Mouse (Mus musculus) liver, embryonic 14.5 days (tissue): ENCODE measurements around the gene Ptch1. TPM values are rescaled to one million over a fixed set of nuclear protein-coding genes. Genes with fewer than 3 reads are reported as not detected.

Source experiments
- ATAC-seq: fragments of 200-750 bp; cut with Nextera tagmentation; 2 replicates; pipeline ENCODE4 v1.8.0; 2017; ENCODE audit warnings: moderate number of reproducible peaks, mild to moderate bottlenecking, moderate library complexity; ENCODE audit not compliant: insufficient read depth
- DNase-seq, 3 experiments: peaks; one replicate each; pipeline ENCODE4 v3.0.0-alpha.2; 2012 to 2013; ENCODE audit warnings: low read depth in 3 of 3, low spot score in 3 of 3
- H3K27ac ChIP-seq: fragments of 300-500 bp; sonication (generic); 2 replicates; pipeline ENCODE4 v1.5.1; 2014; ENCODE audit warnings: moderate library complexity, mild to moderate bottlenecking, control low read depth, inconsistent platforms
- H3K27me3 ChIP-seq: fragments of 300-500 bp; sonication (generic); 2 replicates; pipeline ENCODE4 v1.6.1; 2014; ENCODE audit warnings: mild to moderate bottlenecking, low read length, moderate library complexity; ENCODE audit not compliant: control insufficient read depth, insufficient read depth
- H3K36me3 ChIP-seq: fragments of 300-500 bp; sonication (generic); replicated peaks from 2 replicates; pipeline ENCODE4 v1.6.1; 2014; ENCODE audit warnings: low read depth; ENCODE audit not compliant: control insufficient read depth, insufficient read depth
- H3K4me1 ChIP-seq, 2 experiments: fragments of 200-500 bp in 1 of 2; fragments of 300-500 bp in 1 of 2; sonication (generic) in 1 of 2; replicated peaks; 2 replicates each; pipeline ENCODE4 v1.6.1; 2012 to 2014; ENCODE audit warnings: antibody characterized with exemption in 1 of 2, inconsistent platforms in 1 of 2, low read length in 1 of 2; ENCODE audit not compliant: control insufficient read depth in 2 of 2, insufficient read depth in 2 of 2
- H3K4me2 ChIP-seq: fragments of 300-500 bp; sonication (generic); 2 replicates; pipeline ENCODE4 v1.6.1; 2014; ENCODE audit warnings: low read depth, mild to moderate bottlenecking, control low read depth, moderate library complexity
- H3K4me3 ChIP-seq, 2 experiments: fragments of 200-500 bp in 1 of 2; fragments of 300-500 bp in 1 of 2; sonication (generic) in 1 of 2; 2 replicates each; pipeline ENCODE4 v1.5.1; 2012 to 2014; ENCODE audit warnings: low read depth in 2 of 2, low read length in 2 of 2, mild to moderate bottlenecking in 2 of 2, control low read depth in 1 of 2, inconsistent platforms in 1 of 2, moderate library complexity in 1 of 2; ENCODE audit not compliant: insufficient read depth in 1 of 2
- H3K9ac ChIP-seq: fragments of 300-500 bp; sonication (generic); replicated peaks from 2 replicates; pipeline ENCODE4 v1.6.1; 2014; ENCODE audit warnings: mild to moderate bottlenecking, control low read depth, moderate library complexity
- H3K9me3 ChIP-seq: fragments of 300-500 bp; sonication (generic); 2 replicates; pipeline ENCODE4 v1.6.1; 2016; ENCODE audit warnings: low read length, mixed read lengths; ENCODE audit not compliant: control insufficient read depth
- CTCF ChIP-seq: IDR thresholded peaks from 2 replicates; pipeline ENCODE4 v1.5.1; 2016; ENCODE audit warnings: antibody characterized with exemption, low read depth, control low read depth
- EP300 ChIP-seq: IDR thresholded peaks from 2 replicates; pipeline ENCODE4 v1.6.1; 2016; ENCODE audit warnings: antibody characterized with exemption, low read depth
- WGBS: fragments of 180-500 bp; shearing (Covaris S2); extraction: QIAGEN DNeasy Blood & Tissue Kit; methylation state at CpG from one replicate; pipeline ENCODE4 v1.1.7; 2014; ENCODE audit not compliant: insufficient replicate concordance; 5-methylcytosine and 5-hydroxymethylcytosine counted together
- polyA plus RNA-seq, 2 experiments: library from polyadenylated mRNA; depleted of rRNA in 1 of 2; stranded (reverse) in 1 of 2; unstranded in 1 of 2; fragments of >200 nt; fragmentation: Nextera tagmentation in 1 of 2; extraction: Ambion mirVana in 1 of 2; gene quantifications; 2 replicates each; pipeline versions ENCODE4 v1.2.1 to v1.2.3; 2012 to 2014

Gene Ptch1
- polyA plus RNA-seq, 2 experiments: 4.2 to 4.3 TPM

DNA sequence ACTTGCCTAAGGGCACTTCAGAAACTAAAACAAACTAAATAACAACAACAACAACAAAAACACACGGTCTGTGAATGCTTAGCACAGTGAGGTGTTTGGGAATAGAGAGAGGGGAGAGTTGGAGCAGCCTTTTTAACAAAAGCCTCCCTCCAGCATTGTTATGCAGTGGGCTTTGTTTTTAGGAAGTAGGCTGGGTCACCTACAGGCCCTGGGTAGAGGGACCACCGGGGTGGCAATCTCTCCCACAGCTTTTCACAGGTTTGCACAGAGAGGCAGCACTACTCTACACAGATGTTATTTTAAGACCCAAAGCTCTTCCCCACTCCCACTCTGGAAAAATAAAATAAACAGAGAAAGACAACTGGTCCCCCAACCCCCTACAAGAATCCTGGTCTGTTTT is 44.5 kb downstream of the Ptch1 start:
- H3K27ac ChIP-seq: no peak overlapping the region
- no peak overlapping the region for H3K4me2 ChIP-seq
- H3K4me3 ChIP-seq: no peak overlapping the region
- H3K9ac ChIP-seq: no peak overlapping the region
- no peaks in the 10 kb centered on the region for H3K9me3 ChIP-seq
- ATAC-seq (no peak), DNase-seq (no peak)
- no peaks in the 10 kb centered on the region for H3K27me3 ChIP-seq
- H3K4me1 ChIP-seq: peaks cover 0 to 11% of the 10 kb centered on the region in 2 experiments; a peak in 2 of 4 replicates
- TF ChIP-seq CTCF (no peak), EP300 (no peak)
- 14% methylated on average over 2 of the region's 2 CpGs for WGBS
- peaks cover 47% of the 10 kb centered on the region for H3K36me3 ChIP-seq

DNA sequence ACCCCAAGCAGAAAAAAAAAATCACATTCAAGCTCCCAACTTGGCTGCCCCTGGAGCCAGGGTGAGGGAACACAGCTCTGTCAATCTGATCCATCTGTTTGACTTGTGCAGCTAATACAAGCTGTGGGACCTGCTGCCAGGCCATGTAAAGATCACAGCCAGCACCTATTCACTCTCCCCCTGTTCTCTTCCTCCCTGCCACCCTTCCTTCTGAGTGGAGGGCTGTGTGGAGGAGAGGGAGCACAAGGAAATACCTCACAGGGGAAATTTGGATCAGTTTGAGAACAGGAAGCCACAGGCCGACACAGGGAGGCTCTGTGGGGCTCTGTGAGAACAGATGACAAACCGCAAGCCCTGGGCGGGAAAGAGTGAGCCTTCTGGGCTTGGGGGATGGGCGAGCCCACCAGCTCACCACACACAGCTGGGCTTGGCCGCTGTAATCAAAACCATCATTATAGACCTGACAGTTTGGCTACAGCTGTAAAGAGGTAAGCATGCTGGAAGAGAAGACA is 45.2 kb downstream of the Ptch1 start:
- Histone ChIP-seq H3K4me3 (no peak overlapping the region), H3K9ac (no peak overlapping the region), H3K4me2 (no peak overlapping the region), H3K9me3 (no peaks in the 10 kb centered on the region), H3K36me3 (peaks cover 42% of the 10 kb centered on the region), H3K27me3 (no peaks in the 10 kb centered on the region), H3K4me1 (peaks cover 0 to 11% of the 10 kb centered on the region in 2 experiments; a peak in 2 of 4 replicates), H3K27ac (no peak overlapping the region)
- DNase-seq (peak in 1 of 3 experiments; percentile 6), ATAC-seq (peak; percentile 57; the same call in 1 of the 2 replicates)
- TF ChIP-seq CTCF (no peak), EP300 (no peak)
- WGBS: 9% methylated on average over 5 of the region's 5 CpGs

DNA sequence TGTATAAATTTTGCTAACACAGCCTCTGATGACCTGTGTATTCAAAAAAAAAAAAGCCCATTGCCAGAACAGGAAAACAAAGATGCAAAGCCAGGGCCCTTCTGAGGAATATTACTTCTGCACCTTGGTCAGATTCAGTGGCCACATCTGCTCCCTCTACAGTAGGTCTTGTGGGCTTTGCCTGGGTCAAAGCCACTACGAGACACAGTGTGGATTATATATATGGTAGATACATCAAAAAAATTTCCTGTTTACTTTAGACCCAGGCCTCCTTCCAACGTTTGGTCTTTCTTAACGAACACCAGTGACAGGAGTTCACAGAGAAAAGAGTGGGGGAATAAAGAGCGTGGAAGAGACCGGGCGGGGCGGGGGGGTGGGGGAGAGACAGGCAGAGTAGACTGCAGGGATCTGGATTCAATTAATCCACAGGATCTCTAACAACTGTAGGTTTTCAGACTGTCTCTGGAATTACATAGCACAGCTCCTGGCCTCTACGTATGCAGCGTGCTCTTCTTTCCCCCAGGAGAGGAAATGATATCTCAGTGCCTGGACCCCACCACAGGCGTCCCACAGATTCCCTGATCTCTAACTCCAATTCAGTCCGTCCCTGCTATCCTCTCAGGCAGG is 47.7 kb downstream of the Ptch1 start:
- H3K4me2 ChIP-seq: no peak overlapping the region
- peaks cover 0 to 11% of the 10 kb centered on the region in 2 experiments; a peak in 2 of 4 replicates for H3K4me1 ChIP-seq
- DNase-seq (no peak), ATAC-seq (no peak)
- no peak overlapping the region for H3K4me3 ChIP-seq
- H3K27me3 ChIP-seq: no peaks in the 10 kb centered on the region
- H3K9ac ChIP-seq: no peak overlapping the region
- peaks cover 29% of the 10 kb centered on the region for H3K36me3 ChIP-seq
- H3K9me3 ChIP-seq: no peaks in the 10 kb centered on the region
- no peak for TF ChIP-seq EP300
- no peak for TF ChIP-seq CTCF
- WGBS: 79% methylated on average over 11 of the region's 11 CpGs
- no peak overlapping the region for H3K27ac ChIP-seq

DNA sequence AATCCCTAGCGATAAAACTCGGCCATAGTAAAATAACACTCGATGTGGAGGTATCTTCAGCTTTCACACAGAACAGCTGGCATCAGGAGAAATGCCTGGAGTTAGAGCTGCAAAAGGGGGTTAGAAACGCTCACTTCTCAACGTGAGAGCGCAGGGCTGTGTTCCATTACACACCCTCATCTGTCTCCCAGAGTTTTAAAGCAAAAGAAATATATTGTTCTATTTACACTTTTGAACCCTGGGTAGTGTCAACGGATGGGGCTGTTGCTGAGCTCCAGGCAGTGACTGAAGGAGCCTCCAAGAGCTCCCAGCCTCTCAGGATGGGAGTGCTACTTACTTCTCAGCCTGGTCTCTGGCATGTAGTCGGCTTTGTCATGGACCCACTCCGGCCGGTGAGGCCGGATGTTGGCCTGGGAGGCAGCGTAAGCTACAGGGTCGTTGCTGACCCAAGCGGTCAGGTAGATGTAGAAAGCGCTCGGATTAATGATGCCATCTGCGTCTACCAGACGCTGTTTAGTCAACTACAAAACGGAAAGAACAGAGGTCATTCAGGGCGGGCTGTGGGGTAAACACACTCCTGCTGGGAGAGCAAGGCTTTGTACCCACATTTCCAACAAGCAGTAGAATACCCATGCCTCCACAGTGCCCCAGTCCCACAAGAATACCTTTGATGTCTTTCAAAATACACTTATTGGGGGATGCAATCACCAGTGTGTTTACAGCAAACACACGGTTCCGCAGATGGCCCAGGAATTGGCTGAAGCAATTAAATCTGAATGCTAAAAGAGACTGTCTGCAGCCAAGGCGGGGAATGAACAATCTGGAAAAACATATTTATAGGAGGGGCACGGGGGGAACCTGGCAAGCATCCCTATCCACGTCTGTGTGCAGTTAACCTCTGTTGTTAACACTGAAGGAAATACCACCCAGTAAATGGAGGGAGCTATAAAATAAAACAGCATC is 48.5 kb downstream of the Ptch1 start:
- H3K9me3 ChIP-seq: no peaks in the 10 kb centered on the region
- DNase-seq (no peak), ATAC-seq (no peak)
- peaks cover 0 to 11% of the 10 kb centered on the region in 2 experiments; a peak in 2 of 4 replicates for H3K4me1 ChIP-seq
- H3K4me3 ChIP-seq: no peak overlapping the region
- H3K27ac ChIP-seq: no peak overlapping the region
- peaks cover 36% of the 10 kb centered on the region for H3K36me3 ChIP-seq
- H3K4me2 ChIP-seq: no peak overlapping the region
- 83% methylated on average over 25 of the region's 25 CpGs for WGBS
- TF ChIP-seq EP300: no peak
- no peak for TF ChIP-seq CTCF
- no peak overlapping the region for H3K9ac ChIP-seq
- no peaks in the 10 kb centered on the region for H3K27me3 ChIP-seq

DNA sequence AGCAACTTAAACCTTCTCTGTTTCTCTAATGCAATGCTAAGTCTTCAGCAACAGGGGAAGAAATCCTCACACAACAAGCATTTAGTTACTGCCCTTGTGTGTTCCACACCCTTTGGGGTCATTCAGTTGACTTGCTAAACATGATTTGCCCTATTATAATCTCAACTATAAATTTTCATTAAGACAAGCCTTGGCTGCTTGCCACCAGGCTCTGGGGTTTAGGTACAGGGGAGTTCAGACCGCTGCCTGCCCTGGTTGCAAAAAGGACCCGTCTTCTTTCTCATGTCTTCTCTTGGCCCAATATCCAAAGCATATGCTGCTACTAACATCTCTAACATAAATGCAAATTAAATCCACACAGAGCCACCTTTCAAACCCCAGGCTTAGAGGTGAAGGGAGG is 49.3 kb downstream of the Ptch1 start:
- TF ChIP-seq EP300: no peak
- no peak for TF ChIP-seq CTCF
- Histone ChIP-seq H3K9ac (no peak overlapping the region), H3K9me3 (no peaks in the 10 kb centered on the region), H3K4me2 (no peak overlapping the region), H3K27ac (no peak overlapping the region), H3K4me3 (no peak overlapping the region), H3K36me3 (peaks cover 44% of the 10 kb centered on the region), H3K4me1 (peaks cover 0 to 9% of the 10 kb centered on the region in 2 experiments; a peak in 2 of 4 replicates), H3K27me3 (no peaks in the 10 kb centered on the region)
- ATAC-seq: no peak
- WGBS: 80% methylated on average over 2 of the region's 2 CpGs
- DNase-seq: no peak
